Mouse (Mus musculus) granulocyte monocyte progenitor cell, adult 5-6 weeks (primary cell): Measurements from ENCODE around the gene 6430628N08Rik. TPM values are rescaled to one million over a fixed set of nuclear protein-coding genes. Genes with fewer than 3 reads are reported as not detected.

ENCODE experiments used
- ATAC-seq: replicated peaks from 2 replicates; pipeline ENCODE4 v1.8.0; 2016; ENCODE audit warnings: mild to moderate bottlenecking, moderate TSS enrichment, inconsistent platforms; ENCODE audit not compliant: poor library complexity, severe bottlenecking
- total RNA-seq, 2 experiments: library from RNA; stranded (forward) in 1 of 2; stranded (reverse) in 1 of 2; fragments of 200-712, 200-1000 nt in 1 of 2; fragments of >200 nt in 1 of 2; fragmentation: Nextera tagmentation in 1 of 2; gene quantifications; 2 replicates each; pipeline ENCODE4 v1.2.3; 2014 to 2017

Gene 6430628N08Rik
- total RNA-seq, 2 experiments from 2014 or later, result not detected

DNA sequence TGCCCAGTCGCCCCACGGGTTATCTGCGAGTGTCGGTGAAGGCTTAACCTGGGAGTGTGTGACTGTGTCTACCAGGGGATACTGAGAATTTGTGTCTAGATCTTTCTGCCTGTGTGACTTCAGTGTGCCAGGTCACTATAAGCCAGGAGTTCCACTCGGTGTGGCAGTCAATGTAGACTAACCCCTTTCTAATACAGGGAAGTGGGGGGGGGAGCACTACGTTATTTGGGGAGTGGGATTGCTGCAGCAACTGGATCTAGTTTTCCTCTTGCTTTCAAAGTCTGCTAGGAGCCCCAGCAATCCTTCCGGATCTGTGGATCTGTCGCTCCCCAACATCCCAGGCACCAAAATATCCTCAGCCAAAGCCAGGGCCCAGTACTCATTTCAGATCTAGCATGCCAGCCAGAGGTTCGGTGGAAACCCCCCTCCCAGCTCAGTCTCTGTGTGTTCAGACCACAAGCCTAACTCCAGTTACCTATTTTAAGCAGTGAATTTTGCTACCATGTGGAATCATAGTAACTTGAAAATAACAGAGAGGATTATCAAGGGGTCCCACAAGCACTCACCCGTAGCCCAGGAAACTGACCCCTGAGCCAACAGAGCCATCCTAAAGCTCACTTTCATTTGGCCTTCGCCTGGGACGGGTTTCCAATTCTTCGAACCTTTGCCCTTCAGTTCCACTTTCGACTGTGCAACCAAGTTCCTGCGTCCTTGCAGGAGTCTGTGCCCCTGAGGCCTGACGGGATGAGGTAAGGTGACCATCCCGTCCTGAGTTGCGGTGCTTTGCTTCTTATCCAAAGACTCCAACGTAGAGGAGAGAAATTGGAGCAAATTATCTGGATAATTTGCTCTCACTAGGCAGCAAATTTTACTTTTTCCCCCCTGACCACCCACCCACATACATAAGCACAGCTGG is 46.9 kb downstream of the 6430628N08Rik start:
- ATAC-seq, result no peak

DNA sequence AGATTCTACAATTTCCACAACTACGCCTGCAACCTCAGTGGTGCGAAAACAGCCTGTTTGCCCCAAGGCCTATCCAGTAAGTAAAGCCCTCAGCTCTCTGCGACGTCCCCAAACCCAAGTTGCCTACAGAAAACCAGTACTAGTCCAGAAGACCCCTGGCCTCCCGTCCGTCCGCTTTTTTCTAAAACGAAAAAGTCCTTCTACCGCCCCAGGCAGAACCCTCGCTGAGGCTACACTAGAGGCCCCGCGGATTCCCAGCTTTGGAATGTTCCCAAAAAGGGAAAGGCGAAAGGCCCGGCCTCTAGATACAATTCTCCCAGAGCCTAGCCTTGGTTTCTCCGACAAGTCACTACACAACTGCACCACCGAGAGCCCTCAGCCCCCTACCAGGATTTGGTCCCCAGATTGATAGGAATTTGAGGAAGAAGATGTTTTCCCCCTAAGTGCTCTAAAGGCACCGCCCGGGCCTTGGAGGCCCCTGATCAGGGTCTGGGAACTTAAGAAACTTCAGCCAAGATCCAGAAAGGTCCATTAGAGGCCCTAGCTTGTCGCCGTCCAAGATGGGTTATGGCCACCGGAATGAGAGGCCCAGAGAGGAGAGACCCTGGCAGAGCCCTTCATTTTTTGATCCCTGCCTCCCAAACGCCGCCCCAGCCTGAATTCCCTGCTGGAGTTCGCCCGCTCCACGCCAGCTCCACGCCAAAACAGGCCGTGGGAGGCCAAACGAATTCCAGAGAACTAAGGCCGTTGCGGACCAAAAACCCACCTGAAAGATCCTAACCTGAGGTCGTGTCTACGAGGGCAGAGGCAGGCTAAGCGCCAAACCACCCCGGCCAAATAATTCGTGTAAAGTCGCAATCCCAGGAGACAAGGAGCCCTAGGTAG is 48.1 kb downstream of the 6430628N08Rik start:
- no peak for ATAC-seq

DNA sequence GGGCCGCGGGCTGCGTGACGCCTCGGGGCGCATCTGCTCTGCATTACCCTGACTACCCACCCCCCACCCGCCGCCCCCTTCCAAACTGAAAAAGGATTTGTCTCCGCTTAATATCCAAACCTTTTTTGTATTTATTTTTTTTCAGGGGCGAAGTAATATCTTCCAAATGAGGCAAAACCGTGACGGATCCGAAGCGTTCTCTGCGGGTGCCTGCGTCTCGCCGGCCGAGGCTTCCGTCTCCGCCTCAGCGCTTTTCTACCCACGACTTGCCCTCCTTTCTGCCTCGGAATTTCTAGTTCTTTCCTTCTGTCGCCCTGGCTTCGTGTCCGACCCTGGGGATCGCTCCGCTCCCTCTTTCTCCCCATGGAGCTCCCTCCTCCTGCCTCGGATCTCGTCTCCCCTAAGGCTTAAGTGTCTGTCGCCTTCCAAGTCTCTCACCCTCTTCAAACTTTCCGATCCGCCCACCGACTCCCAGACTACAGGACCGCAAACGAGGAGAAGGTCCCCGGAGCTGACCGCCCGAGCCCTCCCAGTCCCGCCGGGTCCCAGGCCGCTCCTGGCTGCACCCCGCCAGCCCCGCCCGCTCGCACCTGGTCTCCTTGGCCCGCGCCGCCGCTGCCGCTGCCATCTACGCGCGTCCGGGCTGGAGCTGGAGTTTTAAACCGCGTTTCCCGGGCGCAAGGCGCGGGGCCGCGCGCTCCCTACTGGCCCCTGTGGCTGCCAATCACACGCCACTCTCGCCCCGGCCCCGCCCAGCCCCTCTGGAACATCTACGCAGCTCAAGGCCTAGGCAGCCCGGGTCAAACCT is 49.0 kb downstream of the 6430628N08Rik start, which contains the start of gene Dmbx1:
Dmbx1 (minus strand) TSS at position 632 of the 808 bp plus-strand sequence.
- peak; percentile 57 for ATAC-seq

DNA sequence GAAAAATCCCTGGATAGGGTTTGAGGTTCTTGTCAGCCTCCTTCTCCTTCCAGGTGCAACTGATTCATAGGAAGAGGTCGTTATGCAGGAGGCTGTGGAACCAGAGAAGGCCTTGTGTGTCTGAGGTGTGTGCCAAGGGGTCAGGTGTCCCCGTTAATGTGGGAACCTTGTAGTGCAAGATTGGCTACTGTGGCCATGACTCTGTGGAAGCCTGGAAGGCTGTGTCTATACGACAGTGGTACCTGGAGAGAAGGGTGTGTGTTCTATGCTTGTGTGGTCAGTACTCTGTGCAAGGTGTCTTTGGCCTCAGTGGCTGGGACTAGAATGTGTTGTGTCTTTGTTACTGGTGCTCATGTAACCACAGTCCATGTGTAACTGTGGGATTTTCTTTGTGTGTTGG is 50.2 kb downstream of the 6430628N08Rik start:
- no peak for ATAC-seq

DNA sequence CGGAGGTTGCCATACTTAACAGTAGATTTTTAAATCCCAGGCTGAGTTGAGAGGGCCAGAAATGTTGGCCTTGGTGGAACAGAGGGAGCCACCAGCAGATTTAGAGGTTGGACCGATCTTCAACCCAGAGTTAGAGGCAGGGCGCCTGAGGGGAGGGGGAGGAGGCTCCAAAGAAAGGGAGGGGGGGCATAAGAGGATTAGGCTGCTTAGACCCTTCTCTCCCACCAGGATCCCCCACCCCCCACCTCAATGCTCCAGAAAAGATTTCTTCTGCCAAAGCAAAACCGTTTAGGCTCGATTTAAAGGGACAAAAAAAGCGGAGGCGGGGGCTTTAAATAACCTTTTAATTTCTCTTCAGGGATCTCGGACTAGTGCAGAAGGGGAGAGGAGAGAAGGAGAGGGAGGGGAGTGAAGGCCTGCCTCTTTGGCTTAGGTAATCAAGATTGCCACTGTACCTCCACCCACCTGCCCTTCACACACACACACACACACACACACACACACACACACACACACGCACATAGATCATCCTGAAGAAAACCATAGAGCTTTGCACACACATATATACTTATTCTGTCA is 50.9 kb downstream of the 6430628N08Rik start:
- no peak for ATAC-seq

DNA sequence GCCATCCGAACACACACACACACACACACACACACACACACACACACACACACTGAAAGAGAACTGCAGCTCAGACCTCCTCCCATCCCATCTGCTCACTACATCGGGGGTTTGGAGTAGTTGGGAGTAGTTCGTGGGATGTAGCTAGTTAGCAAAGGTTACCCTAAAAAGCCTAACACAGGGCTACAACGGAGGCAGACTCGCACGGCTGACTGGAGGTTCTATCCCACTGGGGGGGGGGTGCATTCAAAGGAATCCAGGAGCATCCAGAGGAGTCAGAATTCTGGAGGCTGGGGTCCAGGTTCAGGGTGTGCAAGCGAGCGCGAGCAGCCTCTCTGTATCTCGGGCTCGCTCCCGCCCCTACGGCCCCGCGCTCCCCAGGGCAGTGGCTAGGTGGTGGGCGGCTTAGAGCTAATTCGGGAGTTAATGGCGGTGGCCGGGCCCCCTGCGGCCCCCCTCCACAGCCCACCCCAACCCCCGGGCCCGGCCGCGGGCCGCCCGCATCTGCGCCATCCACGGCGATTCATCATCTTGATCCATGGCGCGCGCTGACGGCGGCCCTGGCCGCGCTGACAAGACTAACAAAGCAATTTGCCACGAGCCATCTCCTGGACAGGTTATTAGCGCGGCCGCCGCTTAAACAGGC is 53.3 kb downstream of the 6430628N08Rik start:
- no peak for ATAC-seq

Other genes with a start within 250 kb of the 6430628N08Rik start
- not detected in 2 replicates for gene Cyp4b1, start 242.9 kb upstream of the 6430628N08Rik start, total RNA-seq (2014; fragmentation: Nextera tagmentation)
- gene Cyp4b1, start 242.9 kb upstream of the 6430628N08Rik start, total RNA-seq (2017), result not detected in 2 replicates
- 38.4 and 43.2 TPM in 2 replicates for gene Efcab14, start 152.9 kb upstream of the 6430628N08Rik start, total RNA-seq (2014; fragmentation: Nextera tagmentation)
- gene Efcab14, start 152.9 kb upstream of the 6430628N08Rik start, total RNA-seq (2017), result 24.1 and 25.4 TPM in 2 replicates
- gene Tex38, start 109.6 kb upstream of the 6430628N08Rik start, total RNA-seq (2014; fragmentation: Nextera tagmentation), result not detected in 2 replicates
- gene Tex38, start 109.6 kb upstream of the 6430628N08Rik start, total RNA-seq (2017), result not detected in 2 replicates
- gene Atpaf1, start 105.9 kb upstream of the 6430628N08Rik start, total RNA-seq (2014; fragmentation: Nextera tagmentation), result 15.0 and 43.3 TPM in 2 replicates
- 12.4 and 13.9 TPM in 2 replicates for gene Atpaf1, start 105.9 kb upstream of the 6430628N08Rik start, total RNA-seq (2017)
- 6.0 and 6.3 TPM in 2 replicates for gene Mob3c, start 62.6 kb upstream of the 6430628N08Rik start, total RNA-seq (2014; fragmentation: Nextera tagmentation)
- gene Mob3c, start 62.6 kb upstream of the 6430628N08Rik start, total RNA-seq (2017), result 2.6 and 6.2 TPM in 2 replicates
- gene Mknk1, start 51.5 kb upstream of the 6430628N08Rik start, total RNA-seq (2014; fragmentation: Nextera tagmentation), result 30.0 and 48.8 TPM in 2 replicates
- 30.2 and 39.0 TPM in 2 replicates for gene Mknk1, start 51.5 kb upstream of the 6430628N08Rik start, total RNA-seq (2017)
- gene Kncn, start 6.3 kb upstream of the 6430628N08Rik start, total RNA-seq (2014; fragmentation: Nextera tagmentation), result not detected in 2 replicates
- not detected in 2 replicates for gene Kncn, start 6.3 kb upstream of the 6430628N08Rik start, total RNA-seq (2017)
- not detected in 2 replicates for gene Dmbx1, start 49.3 kb downstream of the 6430628N08Rik start, total RNA-seq (2014; fragmentation: Nextera tagmentation)
- not detected in 2 replicates for gene Dmbx1, start 49.3 kb downstream of the 6430628N08Rik start, total RNA-seq (2017)
- gene Faah, start 127.3 kb downstream of the 6430628N08Rik start, total RNA-seq (2014; fragmentation: Nextera tagmentation), result 1.8 and 3.6 TPM in 2 replicates
- 1.3 and 2.1 TPM in 2 replicates for gene Faah, start 127.3 kb downstream of the 6430628N08Rik start, total RNA-seq (2017)
- gene Nsun4, start 163.2 kb downstream of the 6430628N08Rik start, total RNA-seq (2014; fragmentation: Nextera tagmentation), result 15.0 and 17.0 TPM in 2 replicates
- gene Nsun4, start 163.2 kb downstream of the 6430628N08Rik start, total RNA-seq (2017), result 7.4 and 14.6 TPM in 2 replicates
- 723 and 784 TPM in 2 replicates for gene Uqcrh, start 184.4 kb downstream of the 6430628N08Rik start, total RNA-seq (2014; fragmentation: Nextera tagmentation)
- 360 and 561 TPM in 2 replicates for gene Uqcrh, start 184.4 kb downstream of the 6430628N08Rik start, total RNA-seq (2017)
- gene Lrrc41, start 184.6 kb downstream of the 6430628N08Rik start, total RNA-seq (2014; fragmentation: Nextera tagmentation), result 17.9 and 24.3 TPM in 2 replicates
- gene Lrrc41, start 184.6 kb downstream of the 6430628N08Rik start, total RNA-seq (2017), result 19.2 and 20.7 TPM in 2 replicates
- 37.5 and 43.3 TPM in 2 replicates for gene Rad54l, start 233.0 kb downstream of the 6430628N08Rik start, total RNA-seq (2014; fragmentation: Nextera tagmentation)
- 27.9 and 34.9 TPM in 2 replicates for gene Rad54l, start 233.0 kb downstream of the 6430628N08Rik start, total RNA-seq (2017)
- gene Pomgnt1, start 233.2 kb downstream of the 6430628N08Rik start, total RNA-seq (2014; fragmentation: Nextera tagmentation), result 13.8 and 18.3 TPM in 2 replicates
- 17.1 and 17.5 TPM in 2 replicates for gene Pomgnt1, start 233.2 kb downstream of the 6430628N08Rik start, total RNA-seq (2017)